Mouse (Mus musculus) CD4-positive, CD25-positive, alpha-beta regulatory T cell, adult 4 months (primary cell): ENCODE data around the gene Foxk1. TPM values are rescaled to one million over a fixed set of nuclear protein-coding genes. Genes with fewer than 3 reads are reported as not detected.

Source experiments
- ATAC-seq: one replicate; pipeline ENCODE4 v1.8.0; 2017
- polyA plus RNA-seq, 2 experiments: library from polyadenylated mRNA; unstranded; fragments of 100-300 nt; shearing (Covaris generic); gene quantifications; one replicate each; pipeline ENCODE4 v1.2.1; 2017

Gene Foxk1
- polyA plus RNA-seq, 2 experiments from 2014 or later: 8.2 to 13.2 TPM

GRCm38 (mm10) chr5:142445709-142446108 is 44.4 kb downstream of the Foxk1 start:
- no peak for ATAC-seq

GRCm38 (mm10) chr5:142448076-142448475 is 46.8 kb downstream of the Foxk1 start:
- peak; percentile 76 for ATAC-seq

GRCm38 (mm10) chr5:142448623-142449022 is 47.3 kb downstream of the Foxk1 start:
- no peak for ATAC-seq

- ATAC-seq: no peak
Measured at GRCm38 (mm10) chr5:142450846-142451245, 49.5 kb downstream of the Foxk1 start.

- ATAC-seq: no peak
Measured at GRCm38 (mm10) chr5:142451759-142452158, 50.5 kb downstream of the Foxk1 start.

GRCm38 (mm10) chr5:142453742-142454141 is 52.4 kb downstream of the Foxk1 start:
- no peak for ATAC-seq

GRCm38 (mm10) chr5:142456318-142456717 is 55.0 kb downstream of the Foxk1 start:
- no peak for ATAC-seq

- ATAC-seq: no peak
Measured at GRCm38 (mm10) chr5:142457345-142457744, 56.0 kb downstream of the Foxk1 start.

- no peak for ATAC-seq
Measured at GRCm38 (mm10) chr5:142458791-142459557, 57.7 kb downstream of the Foxk1 start.

- ATAC-seq: no peak
Measured at GRCm38 (mm10) chr5:142459834-142460233, 58.5 kb downstream of the Foxk1 start.

GRCm38 (mm10) chr5:142461942-142462640 is 60.8 kb downstream of the Foxk1 start:
- ATAC-seq: no peak

GRCm38 (mm10) chr5:142462641-142462948 is 61.3 kb downstream of the Foxk1 start:
- no peak for ATAC-seq

- no peak for ATAC-seq
Measured at GRCm38 (mm10) chr5:142463011-142463410, 61.7 kb downstream of the Foxk1 start.

- ATAC-seq: peak; percentile 96
Measured at GRCm38 (mm10) chr5:142463461-142464454, 62.5 kb downstream of the Foxk1 start, which contains the start of gene Ap5z1. Gene Ap5z1 (plus strand): TSS chr5:142463944.

- no peak for ATAC-seq
Measured at GRCm38 (mm10) chr5:142468375-142468774, 67.1 kb downstream of the Foxk1 start.

- no peak for ATAC-seq
Measured at GRCm38 (mm10) chr5:142469796-142470195, 68.5 kb downstream of the Foxk1 start.

- no peak for ATAC-seq
Measured at GRCm38 (mm10) chr5:142473696-142474095, 72.4 kb downstream of the Foxk1 start.

GRCm38 (mm10) chr5:142475669-142476068 is 74.4 kb downstream of the Foxk1 start:
- ATAC-seq: no peak

GRCm38 (mm10) chr5:142477346-142477745 is 76.0 kb downstream of the Foxk1 start:
- ATAC-seq: no peak

- ATAC-seq: no peak
Measured at GRCm38 (mm10) chr5:142477866-142478615, 76.7 kb downstream of the Foxk1 start.

- ATAC-seq: peak; percentile 74
Measured at GRCm38 (mm10) chr5:142478829-142479435, 77.6 kb downstream of the Foxk1 start.

- ATAC-seq: no peak
Measured at GRCm38 (mm10) chr5:142482512-142482911, 81.2 kb downstream of the Foxk1 start.
